Mouse (Mus musculus): Measurements from ENCODE around the gene Rrp1.

DNA sequence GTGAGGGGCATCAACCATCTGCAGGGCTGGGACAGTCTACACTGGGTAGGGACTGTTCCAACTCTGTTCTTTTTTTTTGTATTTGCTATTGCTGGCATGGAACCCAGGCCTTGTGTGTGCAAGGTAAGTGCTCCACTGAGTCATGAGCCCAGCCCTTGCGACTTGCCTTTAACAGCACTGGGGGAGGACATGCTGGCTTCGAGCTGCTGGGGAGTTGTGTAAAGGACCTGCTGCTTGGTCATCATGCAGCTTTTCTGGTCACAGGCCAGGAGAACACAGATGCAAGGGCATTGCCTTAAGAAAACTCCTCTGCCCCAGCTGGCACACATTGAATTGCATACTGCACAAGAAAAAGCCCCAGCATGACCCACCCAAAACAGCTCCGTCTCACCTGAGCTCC is 29.4 kb upstream of the Rrp1 start:
- TF ChIP-seq POLR2A (IDR thresholded peaks at IDR 0.05; ENCODE audit: borderline replicate concordance, control insufficient read depth, low read depth, low read length) (no peak), CTCF (IDR thresholded peaks at IDR 0.05; ENCODE audit: control insufficient read depth, insufficient read depth, low read length) (no peak)

All from bone marrow, adult 2 months (tissue).